Mouse (Mus musculus): ENCODE data around the gene Ackr4. TPM values are rescaled to one million over a fixed set of nuclear protein-coding genes. Genes with fewer than 3 reads are reported as not detected.

Gene Ackr4
- polyA plus RNA-seq, 1 experiment from 2014 or later: 0.44 TPM

DNA sequence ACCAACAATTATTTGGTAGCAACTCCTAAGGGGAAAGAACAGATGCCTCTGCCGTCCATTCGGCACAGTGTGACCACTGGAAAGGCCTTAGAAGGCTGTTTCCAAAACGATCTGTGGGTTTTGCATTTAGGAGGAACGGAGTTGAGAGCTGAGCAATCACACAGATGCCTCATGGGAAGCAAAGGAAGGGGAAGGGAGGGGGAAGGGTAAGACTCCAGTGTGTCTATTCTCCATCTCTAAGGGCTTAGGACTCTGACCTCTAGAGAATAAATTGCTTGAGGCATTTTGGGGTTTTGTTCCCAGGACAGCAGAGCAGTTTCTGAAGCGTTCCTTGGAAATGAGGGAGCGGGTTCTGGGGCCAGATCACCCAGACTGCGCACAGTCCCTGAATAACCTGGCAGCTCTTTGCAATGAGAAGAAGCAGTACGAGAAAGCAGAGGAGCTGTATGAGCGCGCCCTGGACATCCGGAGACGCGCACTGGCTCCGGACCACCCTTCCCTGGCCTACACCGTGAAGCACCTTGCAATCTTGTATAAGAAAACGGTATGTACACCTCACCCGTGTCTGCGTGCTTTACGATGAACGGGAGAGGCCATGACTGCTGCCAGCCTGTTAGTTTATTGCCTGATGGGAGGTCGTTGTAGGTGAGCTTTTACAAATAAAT lies 87.6 kb downstream of the Ackr4 start:
- DNase-seq (no peak), ATAC-seq (ENCODE audit: low read depth) (no peak)
- WGBS (ENCODE audit: insufficient replicate concordance): 79% methylated on average over 21 of the region's 21 CpGs
- Histone ChIP-seq H3K36me3 (no peaks in the 10 kb centered on the region), H3K4me3 (replicated peaks) (no peak overlapping the region), H3K9me3 (replicated peaks) (no peaks in the 10 kb centered on the region), H3K27me3 (no peaks in the 10 kb centered on the region), H3K9ac (no peak overlapping the region), H3K4me1 (replicated peaks) (no peaks in the 10 kb centered on the region), H3K27ac (no peak overlapping the region), H3K4me2 (no peak overlapping the region)

DNA sequence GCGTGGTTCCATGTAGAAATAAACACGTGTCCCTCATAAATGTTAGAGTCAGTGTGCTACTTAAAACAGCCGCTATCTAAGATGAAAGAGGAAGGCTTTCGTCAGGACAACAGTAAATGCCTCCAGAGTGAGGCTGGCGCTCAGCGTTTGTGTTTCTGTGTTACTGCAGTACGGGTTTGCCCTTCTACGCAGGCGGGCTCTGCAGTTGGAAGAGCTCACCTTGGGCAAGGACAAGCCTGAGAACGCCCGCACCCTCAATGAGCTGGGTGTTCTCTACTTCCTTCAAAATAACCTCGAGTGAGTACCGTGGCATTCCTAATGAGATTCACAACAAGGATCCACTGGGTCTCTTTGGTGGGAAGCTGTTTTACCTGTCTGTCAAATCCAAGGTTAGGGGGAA lies 88.5 kb downstream of the Ackr4 start:
- WGBS (ENCODE audit: insufficient replicate concordance): 78% methylated on average over 13 of the region's 13 CpGs
- no peaks in the 10 kb centered on the region for H3K36me3 ChIP-seq
- ATAC-seq (ENCODE audit: low read depth) (no peak), DNase-seq (no peak)
- no peak overlapping the region for H3K27ac ChIP-seq
- H3K27me3 ChIP-seq: no peaks in the 10 kb centered on the region
- no peak overlapping the region for H3K4me3 ChIP-seq (replicated peaks)
- no peaks in the 10 kb centered on the region for H3K9me3 ChIP-seq (replicated peaks)
- no peak overlapping the region for H3K9ac ChIP-seq
- no peaks in the 10 kb centered on the region for H3K4me1 ChIP-seq (replicated peaks)
- no peak overlapping the region for H3K4me2 ChIP-seq

DNA sequence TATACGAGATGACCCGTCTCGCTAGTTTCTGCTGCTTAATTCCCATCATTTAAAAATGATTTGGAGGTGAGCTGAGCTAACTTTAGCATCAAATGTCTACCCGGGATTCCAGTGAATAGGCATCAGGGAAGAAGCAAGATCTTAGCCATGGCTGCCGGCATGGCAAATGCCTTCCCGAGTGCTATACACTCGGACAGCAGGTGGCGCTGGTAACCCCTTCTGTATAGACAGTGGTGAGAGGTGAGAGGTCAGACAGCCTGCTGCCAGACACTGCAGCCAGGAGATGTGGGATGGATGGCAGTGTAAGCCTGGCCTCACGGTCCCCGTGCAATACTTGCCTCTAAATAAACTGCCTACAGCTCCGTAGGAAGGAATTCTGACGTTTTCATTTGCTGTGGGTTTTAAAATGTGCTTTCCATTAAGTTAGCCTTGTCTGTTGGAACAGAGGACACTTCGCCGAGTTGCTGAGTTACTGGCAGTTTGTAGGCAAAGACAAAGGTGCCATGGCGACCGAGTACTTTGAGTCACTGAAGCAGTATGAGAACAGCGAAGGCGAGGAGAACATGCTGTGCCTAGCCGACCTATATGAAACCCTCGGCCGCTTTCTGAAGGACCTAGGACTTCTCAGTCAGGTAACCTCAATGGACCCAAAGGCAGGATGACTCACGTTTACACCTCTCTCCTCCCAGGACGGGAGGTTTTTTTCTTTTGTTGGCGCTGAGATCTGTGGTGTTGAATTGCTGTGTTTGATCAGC lies 91.3 kb downstream of the Ackr4 start:
- H3K4me3 ChIP-seq (replicated peaks): no peak overlapping the region
- no peaks in the 10 kb centered on the region for H3K9me3 ChIP-seq (replicated peaks)
- H3K27ac ChIP-seq: no peak overlapping the region
- H3K4me1 ChIP-seq (replicated peaks): no peaks in the 10 kb centered on the region
- no peaks in the 10 kb centered on the region for H3K27me3 ChIP-seq
- H3K36me3 ChIP-seq: no peaks in the 10 kb centered on the region
- H3K9ac ChIP-seq: no peak overlapping the region
- ATAC-seq (ENCODE audit: low read depth) (peak; percentile 61; the same call in 1 of the 2 replicates), DNase-seq (peak; percentile 49)
- no peak overlapping the region for H3K4me2 ChIP-seq
- WGBS (ENCODE audit: insufficient replicate concordance): 42% methylated on average over 24 of the region's 24 CpGs

DNA sequence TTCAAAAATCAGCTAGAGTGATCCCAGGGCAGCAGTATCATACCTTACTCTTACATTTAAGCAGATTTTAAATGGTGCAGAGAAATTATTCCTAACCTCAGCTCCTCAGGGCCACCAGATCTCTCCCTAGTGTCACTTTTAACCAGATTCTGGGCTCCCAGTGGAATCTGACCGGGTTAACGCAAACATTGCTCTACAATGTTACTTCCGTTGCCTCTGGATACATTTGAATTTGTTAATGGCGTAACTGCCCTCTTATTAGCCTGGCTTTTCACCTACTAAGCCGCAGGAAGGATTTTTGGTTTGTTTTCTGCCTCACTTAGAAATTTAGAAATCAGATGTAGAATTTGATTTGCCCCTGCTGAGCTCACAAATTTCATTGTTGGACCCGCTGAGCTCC lies 92.0 kb downstream of the Ackr4 start:
- DNase-seq (no peak), ATAC-seq (ENCODE audit: low read depth) (no peak)
- H3K9ac ChIP-seq: no peak overlapping the region
- H3K4me1 ChIP-seq (replicated peaks): no peaks in the 10 kb centered on the region
- H3K9me3 ChIP-seq (replicated peaks): no peaks in the 10 kb centered on the region
- H3K36me3 ChIP-seq: no peaks in the 10 kb centered on the region
- H3K4me2 ChIP-seq: no peak overlapping the region
- H3K27ac ChIP-seq: no peak overlapping the region
- no peaks in the 10 kb centered on the region for H3K27me3 ChIP-seq
- WGBS (ENCODE audit: insufficient replicate concordance): 66% methylated on average over 6 of the region's 6 CpGs
- no peak overlapping the region for H3K4me3 ChIP-seq (replicated peaks)

DNA sequence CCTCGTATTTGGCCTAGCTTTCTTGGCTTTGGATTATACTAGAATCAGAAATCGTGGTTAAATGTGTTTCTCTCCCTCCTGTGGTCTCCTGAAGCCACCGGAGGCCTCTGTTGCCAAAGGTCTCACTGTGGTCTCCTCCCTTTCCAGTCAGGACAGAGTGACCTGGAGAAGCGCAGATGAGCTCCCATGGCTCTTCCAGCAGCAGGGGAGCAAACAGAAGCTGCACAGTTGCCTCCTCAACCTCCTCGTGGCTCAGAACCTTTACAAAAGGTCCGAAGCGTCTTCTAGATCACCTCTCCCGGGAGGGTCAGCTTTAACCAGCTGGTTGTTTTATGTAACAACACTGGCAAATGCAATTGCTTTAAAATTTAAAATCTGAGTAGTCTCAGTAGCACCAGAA lies 92.5 kb downstream of the Ackr4 start:
- no peaks in the 10 kb centered on the region for H3K9me3 ChIP-seq (replicated peaks)
- ATAC-seq (ENCODE audit: low read depth): no peak
- no peak overlapping the region for H3K4me2 ChIP-seq
- no peak overlapping the region for H3K27ac ChIP-seq
- no peaks in the 10 kb centered on the region for H3K36me3 ChIP-seq
- DNase-seq: no peak
- no peaks in the 10 kb centered on the region for H3K27me3 ChIP-seq
- H3K4me1 ChIP-seq (replicated peaks): no peaks in the 10 kb centered on the region
- no peak overlapping the region for H3K4me3 ChIP-seq (replicated peaks)
- H3K9ac ChIP-seq: no peak overlapping the region
- 59% methylated on average over 8 of the region's 8 CpGs for WGBS (ENCODE audit: insufficient replicate concordance)

Other genes starting within 250 kb of the Ackr4 start
- gene Nphp3, start 124.4 kb downstream of the Ackr4 start, polyA plus RNA-seq (2015; fragmentation: Nextera tagmentation; extraction: Ambion mirVana): 0.99 and 1.2 TPM in 2 replicates
- gene Gm28305, start 86.3 kb downstream of the Ackr4 start, polyA plus RNA-seq (2015; fragmentation: Nextera tagmentation; extraction: Ambion mirVana): not detected in 2 replicates
- gene Uba5, start 63.8 kb downstream of the Ackr4 start, polyA plus RNA-seq (2015; fragmentation: Nextera tagmentation; extraction: Ambion mirVana): 20.6 and 23.2 TPM in 2 replicates
- gene Acad11, start 63.6 kb downstream of the Ackr4 start, polyA plus RNA-seq (2015; fragmentation: Nextera tagmentation; extraction: Ambion mirVana): 11.3 and 14.2 TPM in 2 replicates
- gene Dnajc13, start 136.0 kb upstream of the Ackr4 start, polyA plus RNA-seq (2015; fragmentation: Nextera tagmentation; extraction: Ambion mirVana): 6.4 and 7.9 TPM in 2 replicates
- 0.07 and 0.14 TPM in 2 replicates for gene Acpp, start 210.8 kb upstream of the Ackr4 start, polyA plus RNA-seq (2015; fragmentation: Nextera tagmentation; extraction: Ambion mirVana)